Mouse (Mus musculus): Measurements from ENCODE around the gene Nav2. TPM values are rescaled to one million over a fixed set of nuclear protein-coding genes. Genes with fewer than 3 reads are reported as not detected.

The Nav2 gene
- total and polyA plus RNA-seq, 2 experiments from 2014 or later: 16.3 to 44.0 TPM

DNA sequence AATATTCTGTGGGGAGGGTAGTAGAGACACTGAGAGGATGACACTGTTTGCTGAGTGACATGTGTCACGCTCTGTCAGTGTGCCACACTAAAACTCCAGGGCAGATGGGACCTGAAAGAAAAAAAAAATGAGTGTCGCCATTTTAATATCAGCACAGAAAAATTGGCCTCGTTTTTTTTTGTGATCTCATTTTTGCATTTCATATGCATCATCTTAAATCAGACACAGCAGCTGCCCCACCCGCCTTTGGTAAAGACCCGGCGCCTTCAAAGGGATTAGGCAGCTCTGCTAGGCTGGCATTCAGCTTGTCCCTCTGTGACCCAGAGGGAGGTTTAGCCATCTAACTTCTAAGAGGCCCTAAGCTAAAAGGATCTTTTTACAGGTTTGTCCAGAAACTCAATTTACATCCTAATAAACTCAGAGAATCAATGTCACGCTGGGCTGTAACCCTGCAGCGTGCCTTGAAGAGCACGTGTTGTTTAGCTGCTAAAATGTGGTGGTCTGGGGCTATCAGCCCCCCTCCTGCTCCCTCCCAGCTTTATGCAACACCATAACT lies 576.9 kb downstream of the Nav2 start:
- Histone ChIP-seq H3K36me3 (ENCODE audit: insufficient read depth) (no peaks in the 10 kb centered on the region), H3K9me3 (ENCODE audit: low read length) (no peaks in the 10 kb centered on the region), H3K4me3 (ENCODE audit: low read depth, low read length) (no peak overlapping the region), H3K27ac (ENCODE audit: low read depth, low read length) (peak overlapping the region; percentile 66; the same call in 1 of the 2 replicates), H3K27me3 (ENCODE audit: insufficient read depth, low read length) (no peaks in the 10 kb centered on the region), H3K4me2 (ENCODE audit: low read depth) (no peak overlapping the region), H3K4me1 (ENCODE audit: insufficient read depth) (0 out of 2 replicates have a peak, but pooled peaks cover 2% of the 10 kb centered on the region), H3K9ac (no peak overlapping the region)
- TF ChIP-seq CTCF (IDR thresholded peaks at IDR 0.05; ENCODE audit: low read depth): no peak
- ATAC-seq (peak; percentile 57), DNase-seq (peak; percentile 64)
- WGBS: 17% methylated on average over 9 of the region's 9 CpGs

DNA sequence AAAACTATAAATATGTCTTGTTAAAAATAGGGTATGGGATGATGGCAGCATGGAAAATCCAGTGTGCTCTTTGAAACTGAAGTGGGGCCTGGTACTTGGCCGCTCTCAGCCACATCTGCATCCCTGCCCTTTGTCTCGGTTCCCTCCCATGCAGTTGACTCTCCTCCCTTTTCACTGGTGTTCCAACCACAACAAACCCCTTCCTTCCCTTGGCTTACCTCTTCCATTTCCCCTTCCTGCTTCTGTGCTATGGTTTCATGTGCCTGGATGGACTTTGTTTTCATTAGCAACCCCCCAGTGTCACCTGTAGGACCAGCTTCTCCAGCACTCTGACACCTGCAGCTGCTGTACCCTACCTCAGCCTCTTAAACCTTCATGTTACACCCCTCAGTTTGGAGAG lies 578.8 kb downstream of the Nav2 start:
- 82% methylated on average over 2 of the region's 2 CpGs for WGBS
- ATAC-seq (no peak), DNase-seq (no peak)
- Histone ChIP-seq H3K4me1 (ENCODE audit: insufficient read depth) (peaks cover 2% of the 10 kb centered on the region; the same call in 1 of the 2 replicates), H3K9ac (no peak overlapping the region), H3K36me3 (ENCODE audit: insufficient read depth) (peaks cover 12% of the 10 kb centered on the region), H3K27ac (ENCODE audit: low read depth, low read length) (no peak overlapping the region), H3K4me2 (ENCODE audit: low read depth) (no peak overlapping the region), H3K9me3 (ENCODE audit: low read length) (no peaks in the 10 kb centered on the region), H3K27me3 (ENCODE audit: insufficient read depth, low read length) (no peaks in the 10 kb centered on the region), H3K4me3 (ENCODE audit: low read depth, low read length) (no peak overlapping the region)
- no peak for TF ChIP-seq CTCF (IDR thresholded peaks at IDR 0.05; ENCODE audit: low read depth)

DNA sequence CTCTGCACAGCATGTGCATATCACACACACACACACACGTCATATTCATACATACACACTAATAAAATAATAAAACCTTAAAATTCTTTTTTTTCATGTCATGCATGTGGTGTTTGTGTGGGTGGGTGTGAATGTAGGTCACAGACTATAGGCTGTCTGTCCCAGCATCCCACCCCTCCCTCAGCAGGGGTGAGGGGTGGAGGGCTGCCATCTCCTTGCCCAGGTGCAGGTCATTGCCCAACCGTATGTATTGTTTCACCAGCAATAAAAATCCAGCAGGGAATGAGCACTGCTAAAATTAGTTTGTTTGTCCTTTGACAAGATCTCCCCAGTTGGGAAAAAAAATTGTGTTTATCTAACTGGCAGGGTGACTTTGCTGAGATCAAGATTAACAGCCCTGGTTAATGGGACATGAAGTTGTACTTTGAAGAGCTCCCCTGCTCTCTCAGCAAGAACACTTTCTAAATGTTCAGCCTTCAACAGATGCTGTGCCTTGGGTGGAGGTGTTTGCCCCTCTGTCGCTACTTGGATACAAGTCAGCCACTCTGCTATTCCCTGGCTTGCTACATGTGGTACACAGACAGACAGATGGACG lies 580.1 kb downstream of the Nav2 start:
- no peak for TF ChIP-seq CTCF (IDR thresholded peaks at IDR 0.05; ENCODE audit: low read depth)
- no peaks in the 10 kb centered on the region for H3K9me3 ChIP-seq (ENCODE audit: low read length)

DNA sequence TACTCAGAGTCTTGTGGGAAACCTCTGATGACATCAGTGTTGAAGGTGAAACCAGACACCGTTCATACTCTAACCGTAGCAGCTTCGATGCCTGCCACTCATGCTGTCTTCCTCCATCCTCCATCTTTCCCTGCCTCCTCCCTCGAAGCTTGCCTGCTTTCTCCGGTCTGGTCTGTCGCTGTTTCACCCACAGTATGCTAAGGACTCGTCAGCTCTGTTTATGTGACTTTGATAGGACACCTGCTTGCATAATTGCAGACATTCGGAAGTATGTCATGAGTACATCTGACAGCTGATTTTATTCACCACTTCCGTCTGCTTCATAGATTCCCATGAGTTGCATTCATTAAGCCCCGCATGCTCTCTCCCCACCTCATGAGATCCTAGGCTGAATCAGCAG lies 582.3 kb downstream of the Nav2 start:
- ATAC-seq: peak; percentile 83
- peak; percentile 66 for DNase-seq
- Histone ChIP-seq H3K9me3 (ENCODE audit: low read length) (no peaks in the 10 kb centered on the region), H3K4me1 (ENCODE audit: insufficient read depth) (peaks cover 10% of the 10 kb centered on the region), H3K4me3 (ENCODE audit: low read depth, low read length) (no peak overlapping the region), H3K4me2 (ENCODE audit: low read depth) (no peak overlapping the region), H3K36me3 (ENCODE audit: insufficient read depth) (peaks cover 18% of the 10 kb centered on the region), H3K9ac (no peak overlapping the region), H3K27ac (ENCODE audit: low read depth, low read length) (peak overlapping the region; percentile 78), H3K27me3 (ENCODE audit: insufficient read depth, low read length) (no peaks in the 10 kb centered on the region)
- WGBS: 34% methylated on average over 10 of the region's 10 CpGs
- TF ChIP-seq CTCF (IDR thresholded peaks at IDR 0.05; ENCODE audit: low read depth): no peak

More for the DNA sequence above, 580.1 kb downstream of the Nav2 start:
- Histone ChIP-seq H3K4me2 (ENCODE audit: low read depth) (no peak overlapping the region), H3K4me1 (ENCODE audit: insufficient read depth) (peaks cover 2% of the 10 kb centered on the region; the same call in 1 of the 2 replicates), H3K36me3 (ENCODE audit: insufficient read depth) (peaks cover 18% of the 10 kb centered on the region), H3K27ac (ENCODE audit: low read depth, low read length) (no peak overlapping the region), H3K9ac (no peak overlapping the region), H3K4me3 (ENCODE audit: low read depth, low read length) (no peak overlapping the region), H3K27me3 (ENCODE audit: insufficient read depth, low read length) (no peaks in the 10 kb centered on the region)
- DNase-seq: no peak
- ATAC-seq: no peak
- WGBS: 62% methylated on average over 4 of the region's 4 CpGs

DNA sequence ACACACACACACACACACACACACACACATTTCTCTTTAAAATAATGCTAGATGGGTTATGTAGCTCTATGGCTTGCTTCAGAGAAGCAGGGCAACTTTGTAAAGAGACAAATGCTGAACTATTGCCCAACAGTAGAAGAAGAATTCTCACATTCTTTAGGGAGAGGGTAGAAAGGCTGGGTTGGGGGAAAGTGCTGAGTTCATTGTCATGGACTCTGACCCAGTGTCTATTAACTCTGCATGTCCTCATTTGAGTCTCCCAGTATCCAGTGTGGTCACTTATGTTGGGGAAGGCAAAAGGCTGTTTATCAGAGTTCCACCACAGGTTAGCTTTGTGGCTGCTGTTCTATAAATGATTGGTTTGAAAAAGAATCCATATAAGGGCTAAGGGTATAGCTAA lies 584.1 kb downstream of the Nav2 start:
- Histone ChIP-seq H3K4me3 (ENCODE audit: low read depth, low read length) (no peak overlapping the region), H3K27ac (ENCODE audit: low read depth, low read length) (no peak overlapping the region), H3K9ac (no peak overlapping the region), H3K4me1 (ENCODE audit: insufficient read depth) (peaks cover 15% of the 10 kb centered on the region), H3K4me2 (ENCODE audit: low read depth) (no peak overlapping the region), H3K9me3 (ENCODE audit: low read length) (no peaks in the 10 kb centered on the region), H3K27me3 (ENCODE audit: insufficient read depth, low read length) (no peaks in the 10 kb centered on the region), H3K36me3 (ENCODE audit: insufficient read depth) (peaks cover 18% of the 10 kb centered on the region)
- DNase-seq (no peak), ATAC-seq (no peak)
- no peak for TF ChIP-seq CTCF (IDR thresholded peaks at IDR 0.05; ENCODE audit: low read depth)

DNA sequence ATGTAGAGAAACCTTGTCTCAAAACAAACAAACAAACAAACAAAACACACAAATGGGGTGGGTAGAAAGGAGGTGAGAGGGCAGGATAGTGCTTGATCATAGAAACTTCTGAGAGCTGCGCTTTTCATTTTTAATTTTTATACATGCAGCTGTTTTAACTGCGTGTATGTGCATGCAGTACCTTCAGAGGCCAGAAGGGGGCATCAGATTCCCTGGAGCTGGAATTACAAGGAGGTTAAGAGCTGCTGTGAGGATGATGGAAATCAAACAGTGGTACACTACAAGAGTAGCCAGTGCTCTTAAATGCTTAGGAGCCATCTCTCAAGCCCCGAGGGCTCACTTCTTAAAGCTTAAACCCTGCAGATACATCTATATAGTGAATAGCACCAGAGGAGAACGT lies 584.7 kb downstream of the Nav2 start:
- ATAC-seq: no peak
- no peaks in the 10 kb centered on the region for H3K27me3 ChIP-seq (ENCODE audit: insufficient read depth, low read length)
- peaks cover 18% of the 10 kb centered on the region for H3K36me3 ChIP-seq (ENCODE audit: insufficient read depth)
- H3K27ac ChIP-seq (ENCODE audit: low read depth, low read length): no peak overlapping the region
- WGBS: 93% methylated on average over 4 of the region's 4 CpGs
- peak; percentile 27 for DNase-seq
- no peaks in the 10 kb centered on the region for H3K9me3 ChIP-seq (ENCODE audit: low read length)
- peaks cover 15% of the 10 kb centered on the region for H3K4me1 ChIP-seq (ENCODE audit: insufficient read depth)
- H3K9ac ChIP-seq: no peak overlapping the region
- peak; percentile 65 for TF ChIP-seq CTCF (IDR thresholded peaks at IDR 0.05; ENCODE audit: low read depth)
- no peak overlapping the region for H3K4me3 ChIP-seq (ENCODE audit: low read depth, low read length)
- no peak overlapping the region for H3K4me2 ChIP-seq (ENCODE audit: low read depth)

DNA sequence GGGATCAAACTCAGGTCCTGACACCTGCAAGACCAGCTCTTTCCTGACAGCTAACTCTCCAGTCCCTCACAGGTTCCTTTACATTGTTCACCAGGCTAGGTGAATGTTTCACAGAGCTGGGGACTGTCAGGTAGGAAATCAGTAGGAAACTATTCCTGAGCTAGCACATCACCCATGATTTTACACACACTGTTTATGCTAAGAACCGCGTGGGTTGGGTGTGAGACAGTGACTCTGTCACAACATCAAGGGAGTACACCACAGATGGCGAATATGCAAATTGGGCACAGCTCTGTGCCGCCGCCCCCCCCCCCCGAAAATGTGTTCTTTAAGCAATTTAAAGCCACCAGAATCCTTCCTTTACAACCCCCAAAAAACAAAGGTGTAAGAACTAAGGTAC lies 586.1 kb downstream of the Nav2 start:
- H3K36me3 ChIP-seq (ENCODE audit: insufficient read depth): peaks cover 21% of the 10 kb centered on the region
- H3K27me3 ChIP-seq (ENCODE audit: insufficient read depth, low read length): no peaks in the 10 kb centered on the region
- peaks cover 15% of the 10 kb centered on the region for H3K4me1 ChIP-seq (ENCODE audit: insufficient read depth)
- H3K4me3 ChIP-seq (ENCODE audit: low read depth, low read length): no peak overlapping the region
- peak; percentile 57 for DNase-seq
- ATAC-seq: peak; percentile 34; the same call in 1 of the 2 replicates
- 53% methylated on average over 6 of the region's 6 CpGs for WGBS
- peak overlapping the region; percentile 54; the same call in 1 of the 2 replicates for H3K27ac ChIP-seq (ENCODE audit: low read depth, low read length)
- H3K4me2 ChIP-seq (ENCODE audit: low read depth): no peak overlapping the region
- no peak overlapping the region for H3K9ac ChIP-seq
- TF ChIP-seq CTCF (IDR thresholded peaks at IDR 0.05; ENCODE audit: low read depth): no peak
- no peaks in the 10 kb centered on the region for H3K9me3 ChIP-seq (ENCODE audit: low read length)
